Comparison of ENCODE assay signal across 8 mouse cellular contexts in the genomic region with DNA sequence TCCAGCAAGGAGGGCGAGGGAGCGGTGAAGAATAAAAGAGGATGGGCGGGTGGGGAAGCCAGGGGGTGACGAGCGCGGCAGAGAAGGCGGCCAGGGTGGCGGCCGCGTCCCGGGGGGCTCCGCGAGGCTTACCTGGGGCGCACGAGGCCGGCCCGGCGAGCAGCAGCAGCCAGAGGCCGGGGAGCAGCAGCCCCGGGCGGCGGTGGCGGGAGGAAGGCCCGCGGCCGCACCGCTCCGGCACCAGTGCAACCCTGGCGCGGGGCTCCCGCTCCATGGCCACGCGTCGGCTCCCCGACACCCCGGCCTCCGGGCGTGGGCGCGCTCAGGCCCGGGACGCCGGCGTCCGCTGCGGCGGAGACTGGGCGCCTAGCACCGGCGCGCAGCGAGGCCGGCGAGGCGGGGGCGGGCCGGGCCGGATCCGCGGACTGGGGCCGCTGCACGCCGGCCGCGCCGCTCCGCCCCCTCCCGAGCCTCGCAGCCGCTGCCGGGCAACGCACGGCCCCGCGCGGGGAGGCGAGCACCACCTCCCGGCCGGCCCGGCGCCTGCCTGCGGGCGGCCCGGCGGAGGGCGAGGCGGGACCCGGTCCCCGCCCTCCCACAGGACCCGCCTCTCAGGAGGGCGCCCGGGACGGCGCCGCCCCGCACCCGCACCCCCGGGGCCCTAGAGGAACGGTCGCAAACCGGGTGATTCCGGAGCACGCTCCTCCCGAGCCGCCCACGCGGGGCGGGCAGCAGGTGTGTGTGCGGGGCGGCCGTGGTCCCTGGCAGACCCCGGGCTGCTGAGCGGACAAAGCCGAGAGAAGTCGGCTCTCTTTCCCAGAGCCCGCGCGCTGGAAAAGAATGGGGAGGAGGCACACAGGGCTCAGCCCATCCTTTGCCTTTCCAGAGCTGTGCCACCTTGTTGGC. TPM values are rescaled to one million over a fixed set of nuclear protein-coding genes. Genes with fewer than 3 reads are reported as not detected.
A peak's percentile ranks its signal among the peaks of the same experiment; 100 is the strongest.
DNase-seq lines count a peak whose midpoint lies in the region; ATAC-seq and TF ChIP-seq lines count a peak whose summit lies in the region.

Gene D630045J12Rik, minus strand, starts transcription at position 274 of the 906 bp plus-strand sequence.

- H3K36me3 ChIP-seq in embryonic facial prominence, embryonic 11.5 days (replicated peaks; ENCODE audit: control insufficient read depth, insufficient read depth, low read depth, low read length) = no peaks in the 10 kb centered on the region
- H3K36me3 ChIP-seq in limb, embryonic 15.5 days = no peaks in the 10 kb centered on the region
- H3K36me3 ChIP-seq in midbrain, postnatal 0 days (ENCODE audit: insufficient read depth, low read length) = no peaks in the 10 kb centered on the region
- no peaks in the 10 kb centered on the region for H3K36me3 ChIP-seq in splenic B cell, adult 2 months (ENCODE audit: control insufficient read depth, insufficient read depth, low read length, poor library complexity, severe bottlenecking)

- WGBS in embryonic facial prominence, embryonic 11.5 days = under 1% methylated on average over 77 of the region's 118 CpGs
- WGBS in limb, embryonic 15.5 days = under 1% methylated on average over 94 of the region's 118 CpGs
- WGBS in midbrain, postnatal 0 days = under 1% methylated on average over 76 of the region's 118 CpGs

- peak; percentile 66 for DNase-seq in 3T3-L1 (ENCODE audit: low read depth, low spot score)
- peak; percentile 89 for DNase-seq in adrenal gland, postnatal 14 days
- DNase-seq in embryonic facial prominence, embryonic 11.5 days (ENCODE audit: low spot score) = peak; percentile 87
- DNase-seq in heart, adult 8-10 months (ENCODE audit: low spot score) = peak; percentile 42
- peak; percentile 76 to 78 for DNase-seq in kidney, adult 8-10 months
- peak; percentile 77 for DNase-seq in midbrain, postnatal 0 days (ENCODE audit: low spot score)
- peak; percentile 67 for DNase-seq in splenic B cell, adult 2 months (ENCODE audit: low read depth, low spot score)

- no peak for TF ChIP-seq CTCF in midbrain, postnatal 0 days (IDR thresholded peaks at IDR 0.05)

- peak within 1 kb of the TSS; percentile 81 for H3K27ac ChIP-seq in embryonic facial prominence, embryonic 11.5 days (replicated peaks; ENCODE audit: low read depth, low read length)
- peak within 1 kb of the TSS; percentile 86 for H3K27ac ChIP-seq in limb, embryonic 15.5 days
- H3K27ac ChIP-seq in midbrain, postnatal 0 days (ENCODE audit: low read depth, low read length) = peak within 1 kb of the TSS; percentile 97

- H3K9ac ChIP-seq in embryonic facial prominence, embryonic 11.5 days (replicated peaks; ENCODE audit: low read length) = peak within 1 kb of the TSS; percentile 97
- H3K9ac ChIP-seq in limb, embryonic 15.5 days = peak within 1 kb of the TSS; percentile 82
- peak within 1 kb of the TSS; percentile 98 for H3K9ac ChIP-seq in midbrain, postnatal 0 days (replicated peaks; ENCODE audit: low read length, poor library complexity, severe bottlenecking)

- H3K4me3 ChIP-seq in embryonic facial prominence, embryonic 11.5 days (ENCODE audit: low read depth, low read length) = peak within 1 kb of the TSS; percentile 89
- H3K4me3 ChIP-seq in limb, embryonic 15.5 days = peak within 1 kb of the TSS; percentile 88
- H3K4me3 ChIP-seq in midbrain, postnatal 0 days (ENCODE audit: low read depth, low read length) = peak within 1 kb of the TSS; percentile 79

- peaks cover 10% of the 10 kb centered on the region for H3K4me1 ChIP-seq in embryonic facial prominence, embryonic 11.5 days (ENCODE audit: control insufficient read depth, insufficient read depth, low read length)
- H3K4me1 ChIP-seq in limb, embryonic 15.5 days = peaks cover 25% of the 10 kb centered on the region
- peaks cover 13% of the 10 kb centered on the region; the same call in 1 of the 2 replicates for H3K4me1 ChIP-seq in midbrain, postnatal 0 days (ENCODE audit: insufficient read depth, low read length)

- peak; percentile 92 for ATAC-seq in embryonic facial prominence, embryonic 11.5 days (replicated peaks; ENCODE audit: insufficient number of reproducible peaks, low FRiP score, low TSS enrichment, low read depth)
- ATAC-seq in limb, embryonic 15.5 days (ENCODE audit: insufficient number of reproducible peaks, low FRiP score, low TSS enrichment, low read depth) = peak; percentile 90
- peak; percentile 91 for ATAC-seq in midbrain, postnatal 0 days (ENCODE audit: low FRiP score)

- peak within 1 kb of the TSS; percentile 72 for H3K4me2 ChIP-seq in embryonic facial prominence, embryonic 11.5 days (ENCODE audit: low read depth, low read length)
- H3K4me2 ChIP-seq in limb, embryonic 15.5 days = peak within 1 kb of the TSS; percentile 77
- peak within 1 kb of the TSS; percentile 75 for H3K4me2 ChIP-seq in midbrain, postnatal 0 days (ENCODE audit: low read depth, low read length, poor library complexity, severe bottlenecking)

- H3K27me3 ChIP-seq in embryonic facial prominence, embryonic 11.5 days (ENCODE audit: control insufficient read depth, insufficient read depth, low read length) = no peaks in the 10 kb centered on the region
- H3K27me3 ChIP-seq in limb, embryonic 15.5 days = no peaks in the 10 kb centered on the region
- no peaks in the 10 kb centered on the region for H3K27me3 ChIP-seq in midbrain, postnatal 0 days (ENCODE audit: insufficient read depth, low read length)
- H3K27me3 ChIP-seq in splenic B cell, adult 2 months (ENCODE audit: control insufficient read depth, insufficient read depth, low read length, poor library complexity, severe bottlenecking) = no peaks in the 10 kb centered on the region

- no peaks in the 10 kb centered on the region for H3K9me3 ChIP-seq in embryonic facial prominence, embryonic 11.5 days (replicated peaks; ENCODE audit: control insufficient read depth, low read length)
- no peaks in the 10 kb centered on the region for H3K9me3 ChIP-seq in limb, embryonic 15.5 days
- H3K9me3 ChIP-seq in midbrain, postnatal 0 days (ENCODE audit: low read length) = no peaks in the 10 kb centered on the region

RNA-seq across cellular contexts. Expression of gene D630045J12Rik, which starts in this region (rescaled TPM):
- 4.0 and 4.1 TPM in 2 replicates for total RNA-seq in adrenal gland, postnatal 14 days (2021)
- 8.8 and 10.2 TPM in 2 replicates for polyA plus RNA-seq in embryonic facial prominence, embryonic 11.5 days (2014; fragmentation: Nextera tagmentation; extraction: Ambion mirVana)
- 1 to 10 TPM; 1.7 to 2.1 (median 1.9) TPM for total RNA-seq in heart, adult 8-10 months (2022)
- polyA plus RNA-seq in limb, embryonic 15.5 days (2015; fragmentation: Nextera tagmentation; extraction: Ambion mirVana) = 3.9 and 4.9 TPM in 2 replicates
- total RNA-seq in midbrain, postnatal 0 days (2014; rRNA removed) = 40.1 and 42.5 TPM in 2 replicates
- 7.6 and 9.7 TPM in 2 replicates for polyA plus RNA-seq in midbrain, postnatal 0 days (2015; fragmentation: Nextera tagmentation; extraction: Ambion mirVana)

Comparison
In these comparisons a context has a peak if more than half of its experiments do, and no peak if none do; other contexts are left out.
1. Peak in every context shown above with its lines: DNase-seq, ATAC-seq, H3K4me3 ChIP-seq and H3K27ac ChIP-seq.